Mouse (Mus musculus) stomach, postnatal 0 days (tissue): Measurements from ENCODE around the gene Arnt2.

Source experiments
- CTCF ChIP-seq: IDR thresholded peaks from 2 replicates; pipeline ENCODE4 v1.5.1; 2016; ENCODE audit warnings: antibody characterized with exemption, low read depth, mild to moderate bottlenecking, moderate library complexity
- EP300 ChIP-seq: optimal IDR thresholded peaks from 2 replicates; pipeline ENCODE3; 2016; ENCODE audit warnings: antibody characterized with exemption

DNA sequence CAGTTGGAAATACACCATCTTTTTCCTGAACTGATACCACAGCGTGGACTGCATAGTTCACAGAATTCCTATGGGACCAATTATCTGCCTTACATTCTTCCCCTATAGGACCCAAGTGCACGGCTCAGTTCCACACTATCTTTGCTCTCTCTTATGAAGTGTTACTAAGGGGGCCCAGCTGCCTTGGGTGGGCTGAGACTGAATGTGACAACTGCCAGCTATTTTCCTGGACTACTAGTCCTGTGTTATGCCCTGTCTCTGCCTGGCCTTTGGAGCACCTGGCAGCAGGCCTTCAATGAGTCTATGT is 73.4 kb downstream of the Arnt2 start:
- TF ChIP-seq CTCF (no peak), EP300 (no peak)
